Mouse (Mus musculus): ENCODE measurements around the gene March2.

The March2 gene

GRCm38 (mm10) chr17:33637516-33638276 lies 80.8 kb downstream of the March2 start, which contains the start of gene Pram1:
TSS of gene Pram1 (plus strand) at chr17:33638056.
- no peak for DNase-seq (ENCODE audit: low read depth, low spot score)

DNA sequence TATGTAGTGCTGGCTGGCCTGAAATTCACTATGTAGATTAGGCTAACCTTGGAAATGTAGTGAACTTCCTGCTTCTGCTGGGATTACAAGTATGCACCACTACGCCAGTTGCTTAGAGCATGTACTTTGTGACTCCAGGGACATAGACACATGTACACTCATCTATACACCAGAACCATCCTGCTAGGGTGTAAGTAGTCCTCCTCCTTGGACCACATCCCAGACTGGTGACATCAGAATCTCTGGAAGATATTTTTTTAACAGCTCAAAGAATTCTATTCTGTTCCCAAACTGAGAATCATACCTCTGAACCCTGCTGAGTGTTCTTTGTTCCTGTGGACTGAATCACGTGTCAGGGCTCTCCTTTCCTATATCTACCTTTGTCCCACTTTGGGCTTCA lies 81.4 kb downstream of the March2 start:
- no peak for DNase-seq (ENCODE audit: low read depth, low spot score)

All from skeletal muscle tissue, adult 2 months (tissue).